Mouse (Mus musculus) kidney, embryonic 15.5 days (tissue): ENCODE results near the gene Ylpm1. TPM values are rescaled to one million over a fixed set of nuclear protein-coding genes. Genes with fewer than 3 reads are reported as not detected.

Experiments used
- ATAC-seq: fragments of 200-750 bp; cut with Nextera tagmentation; replicated peaks from 2 replicates; pipeline ENCODE4 v1.8.0; 2017; ENCODE audit warnings: moderate TSS enrichment; ENCODE audit not compliant: low FRiP score
- H3K27ac ChIP-seq: fragments of 300-500 bp; sonication (generic); 2 replicates; pipeline ENCODE4 v1.5.1; 2015; ENCODE audit warnings: mild to moderate bottlenecking, inconsistent platforms
- H3K27me3 ChIP-seq: fragments of 300-500 bp; sonication (generic); 2 replicates; pipeline ENCODE4 v1.6.1; 2015; ENCODE audit warnings: inconsistent platforms
- H3K36me3 ChIP-seq: fragments of 300-500 bp; sonication (generic); 2 replicates; pipeline ENCODE4 v1.6.1; 2015; ENCODE audit warnings: inconsistent platforms
- H3K4me1 ChIP-seq: fragments of 300-500 bp; sonication (generic); 2 replicates; pipeline ENCODE4 v1.6.1; 2015; ENCODE audit warnings: inconsistent platforms
- H3K4me2 ChIP-seq: fragments of 300-500 bp; sonication (generic); 2 replicates; pipeline ENCODE4 v1.6.1; 2015; ENCODE audit warnings: moderate library complexity, mild to moderate bottlenecking, inconsistent platforms
- H3K4me3 ChIP-seq: fragments of 300-500 bp; sonication (generic); replicated peaks from 2 replicates; pipeline ENCODE4 v1.5.1; 2015; ENCODE audit warnings: mild to moderate bottlenecking, inconsistent platforms
- H3K9ac ChIP-seq: fragments of 300-500 bp; sonication (generic); 2 replicates; pipeline ENCODE4 v1.6.1; 2015; ENCODE audit warnings: mild to moderate bottlenecking, inconsistent platforms
- H3K9me3 ChIP-seq: fragments of 300-500 bp; sonication (generic); replicated peaks from 2 replicates; pipeline ENCODE4 v1.6.1; 2016; ENCODE audit warnings: inconsistent platforms
- WGBS: fragments of 180-500 bp; shearing (Covaris S2); methylation state at CpG from one replicate; pipeline ENCODE4 v1.1.7; 2015; ENCODE audit warnings: mixed read lengths; 5-methylcytosine and 5-hydroxymethylcytosine counted together
- polyA plus RNA-seq: library from polyadenylated mRNA; unstranded; fragments of >200 nt; fragmentation: Nextera tagmentation; extraction: Ambion mirVana; gene quantifications from 2 replicates; pipeline ENCODE4 v1.2.1, GENCODE M21; 2015

The Ylpm1 gene
- polyA plus RNA-seq, 1 experiment from 2014 or later, result 29.9 TPM

- no peak for ATAC-seq
- H3K27ac ChIP-seq, result no peak overlapping the region
- H3K4me3 ChIP-seq, result no peak overlapping the region
- H3K4me1 ChIP-seq, result no peaks in the 10 kb centered on the region
- WGBS, result 87% methylated on average over 1 of the region's 1 CpGs
- no peak overlapping the region for H3K4me2 ChIP-seq
- H3K36me3 ChIP-seq, result peaks cover 30% of the 10 kb centered on the region
- no peaks in the 10 kb centered on the region for H3K9me3 ChIP-seq
- no peaks in the 10 kb centered on the region for H3K27me3 ChIP-seq
- H3K9ac ChIP-seq, result no peak overlapping the region
Observed at GRCm38 (mm10) chr12:85022071-85022470, 25.9 kb downstream of the Ylpm1 start.

DNA sequence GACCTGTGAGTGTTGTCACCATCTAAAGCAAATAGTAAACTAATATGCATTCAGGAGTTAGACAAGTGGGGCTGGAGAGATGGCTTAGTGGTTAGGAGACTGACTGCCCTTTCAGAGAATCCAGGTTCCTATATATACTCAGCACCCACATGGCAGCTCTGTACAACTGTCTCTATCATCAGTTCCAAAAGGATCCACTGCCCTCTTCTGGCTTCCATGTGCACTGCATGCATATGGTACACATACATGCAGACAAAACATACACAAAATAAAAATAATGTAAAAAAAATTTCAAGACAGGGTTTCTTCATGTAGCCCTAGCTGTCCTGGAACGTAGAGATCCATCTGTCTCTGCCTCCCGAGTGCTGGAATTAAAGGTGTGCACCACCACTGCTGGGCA lies 36.6 kb downstream of the Ylpm1 start:
- H3K4me2 ChIP-seq, result no peak overlapping the region
- H3K36me3 ChIP-seq, result peaks cover 69% of the 10 kb centered on the region
- no peaks in the 10 kb centered on the region for H3K27me3 ChIP-seq
- no peak overlapping the region for H3K27ac ChIP-seq
- no peaks in the 10 kb centered on the region for H3K9me3 ChIP-seq
- H3K9ac ChIP-seq, result no peak overlapping the region
- ATAC-seq, result no peak
- H3K4me3 ChIP-seq, result no peak overlapping the region
- H3K4me1 ChIP-seq, result no peaks in the 10 kb centered on the region
- WGBS, result 94% methylated on average over 2 of the region's 2 CpGs

DNA sequence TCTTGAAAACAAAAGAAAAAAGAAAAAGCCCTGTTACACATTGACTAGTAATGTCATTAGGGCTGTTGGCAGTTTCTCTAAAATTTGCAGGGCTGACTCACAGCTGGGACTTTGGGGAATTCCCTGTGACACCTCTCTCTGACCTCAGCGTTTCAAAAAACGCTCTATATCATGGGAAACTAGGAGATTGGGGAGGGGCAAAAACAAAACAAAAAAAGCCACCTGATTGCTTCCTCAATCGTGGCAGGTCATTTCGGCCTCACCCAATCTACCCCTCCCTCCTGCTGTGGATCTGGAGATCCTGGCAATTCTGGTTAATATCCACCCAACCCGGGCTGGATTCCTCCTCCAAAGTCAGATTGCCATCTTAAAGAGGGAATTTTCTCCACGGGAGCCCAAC lies 55.1 kb downstream of the Ylpm1 start:
- no peak for ATAC-seq
- H3K4me2 ChIP-seq, result no peak overlapping the region
- peak overlapping the region; percentile 54; the same call in 1 of the 2 replicates for H3K27ac ChIP-seq
- no peak overlapping the region for H3K9ac ChIP-seq
- H3K4me3 ChIP-seq, result no peak overlapping the region
- H3K4me1 ChIP-seq, result 0 out of 2 replicates have a peak, but pooled peaks cover 4% of the 10 kb centered on the region
- peaks cover 74% of the 10 kb centered on the region for H3K36me3 ChIP-seq
- no peaks in the 10 kb centered on the region for H3K9me3 ChIP-seq
- no peaks in the 10 kb centered on the region for H3K27me3 ChIP-seq
- 49% methylated on average over 6 of the region's 6 CpGs for WGBS

GRCm38 (mm10) chr12:85071043-85071442 lies 74.9 kb downstream of the Ylpm1 start:
- H3K9ac ChIP-seq, result no peak overlapping the region
- no peak overlapping the region for H3K4me3 ChIP-seq
- H3K9me3 ChIP-seq, result no peaks in the 10 kb centered on the region
- no peak overlapping the region for H3K27ac ChIP-seq
- H3K27me3 ChIP-seq, result no peaks in the 10 kb centered on the region
- H3K36me3 ChIP-seq, result peaks cover 73% of the 10 kb centered on the region
- no peak overlapping the region for H3K4me2 ChIP-seq
- no peak for ATAC-seq
- no peaks in the 10 kb centered on the region for H3K4me1 ChIP-seq

DNA sequence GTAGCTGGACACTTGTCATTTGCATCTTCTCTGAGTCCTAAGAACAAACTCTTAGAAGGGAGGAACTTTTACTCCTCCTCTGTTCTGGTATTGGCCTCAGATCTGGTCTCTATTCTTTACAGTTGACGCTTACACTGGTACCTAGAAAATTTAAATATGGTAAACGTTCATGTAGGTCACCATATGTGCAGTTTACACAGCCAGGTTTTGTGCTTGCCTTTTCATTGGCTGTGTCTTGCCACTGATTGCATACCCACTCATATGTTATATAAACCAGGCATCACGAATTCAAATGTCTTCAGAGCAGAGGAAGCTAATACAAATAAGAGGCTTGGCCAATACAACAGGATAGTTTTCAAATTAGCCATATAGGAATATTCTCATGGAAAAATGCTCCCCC lies 81.0 kb downstream of the Ylpm1 start:
- H3K4me1 ChIP-seq, result no peaks in the 10 kb centered on the region
- H3K36me3 ChIP-seq, result peaks cover 32% of the 10 kb centered on the region
- no peak for ATAC-seq
- WGBS, result 91% methylated on average over 3 of the region's 3 CpGs
- no peak overlapping the region for H3K4me2 ChIP-seq
- no peaks in the 10 kb centered on the region for H3K27me3 ChIP-seq
- no peaks in the 10 kb centered on the region for H3K9me3 ChIP-seq
- no peak overlapping the region for H3K9ac ChIP-seq
- no peak overlapping the region for H3K4me3 ChIP-seq
- H3K27ac ChIP-seq, result no peak overlapping the region

GRCm38 (mm10) chr12:85084257-85084656 lies 88.1 kb downstream of the Ylpm1 start:
- Histone ChIP-seq H3K9me3 (no peaks in the 10 kb centered on the region), H3K27me3 (no peaks in the 10 kb centered on the region), H3K9ac (no peak overlapping the region), H3K36me3 (peaks cover 28% of the 10 kb centered on the region), H3K4me2 (no peak overlapping the region), H3K4me1 (no peaks in the 10 kb centered on the region), H3K4me3 (no peak overlapping the region), H3K27ac (no peak overlapping the region)
- no peak for ATAC-seq
- 85% methylated on average over 2 of the region's 2 CpGs for WGBS

- H3K27ac ChIP-seq, result no peak overlapping the region
Observed at GRCm38 (mm10) chr12:85084941-85085340, 88.8 kb downstream of the Ylpm1 start.

DNA sequence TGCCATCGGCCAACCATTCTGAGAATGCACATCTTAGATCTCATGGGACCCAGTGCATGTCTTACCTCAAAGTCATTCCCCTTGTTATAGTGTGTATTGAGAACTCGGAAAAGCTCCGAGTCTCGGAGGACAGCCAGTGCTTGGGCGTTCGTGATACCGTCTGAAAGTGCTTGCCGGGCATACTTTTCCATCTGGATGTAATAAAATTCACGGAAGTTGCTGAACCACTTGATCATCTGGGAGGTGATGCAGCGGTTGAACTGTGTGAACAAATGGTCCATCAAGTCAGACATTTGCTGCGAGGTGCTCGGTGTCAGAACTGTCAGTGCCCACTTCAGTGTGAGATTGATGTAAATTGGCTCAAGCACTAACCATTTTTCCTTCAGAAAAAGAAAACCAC lies 91.7 kb downstream of the Ylpm1 start:
- WGBS, result 63% methylated on average over 12 of the region's 12 CpGs
- H3K4me3 ChIP-seq, result no peak overlapping the region
- H3K27me3 ChIP-seq, result no peaks in the 10 kb centered on the region
- no peak overlapping the region for H3K4me2 ChIP-seq
- peaks cover 34% of the 10 kb centered on the region for H3K36me3 ChIP-seq
- H3K9ac ChIP-seq, result no peak overlapping the region
- H3K4me1 ChIP-seq, result no peaks in the 10 kb centered on the region
- no peak for ATAC-seq
- no peaks in the 10 kb centered on the region for H3K9me3 ChIP-seq
- H3K27ac ChIP-seq, result no peak overlapping the region

More at GRCm38 (mm10) chr12:85084941-85085340, 88.8 kb downstream of the Ylpm1 start:
- 89% methylated on average over 4 of the region's 4 CpGs for WGBS
- H3K4me1 ChIP-seq, result no peaks in the 10 kb centered on the region
- no peak for ATAC-seq
- H3K9me3 ChIP-seq, result no peaks in the 10 kb centered on the region
- peaks cover 33% of the 10 kb centered on the region for H3K36me3 ChIP-seq
- H3K4me3 ChIP-seq, result no peak overlapping the region
- no peak overlapping the region for H3K4me2 ChIP-seq
- H3K27me3 ChIP-seq, result no peaks in the 10 kb centered on the region
- H3K9ac ChIP-seq, result no peak overlapping the region

DNA sequence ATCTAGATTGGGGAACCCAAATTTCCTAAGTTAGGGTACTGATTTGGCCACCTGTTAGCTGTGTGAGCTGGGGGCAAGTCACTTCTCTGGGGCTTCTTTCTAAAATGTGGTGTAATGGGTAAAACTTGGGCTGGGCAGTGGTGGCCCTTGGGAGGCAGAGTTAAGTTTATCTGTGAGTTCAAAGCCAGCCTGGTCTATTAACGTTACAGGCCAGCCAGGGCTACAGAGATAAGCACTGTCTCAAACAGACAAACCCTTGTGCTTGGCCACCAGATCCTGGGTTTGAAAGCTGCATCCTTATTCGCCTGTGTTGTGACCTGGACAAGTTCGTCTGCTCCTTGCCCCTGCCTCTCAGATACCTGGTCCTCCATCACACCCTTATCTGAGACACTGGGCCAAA lies 95.1 kb downstream of the Ylpm1 start:
- no peak for ATAC-seq
- H3K27ac ChIP-seq, result no peak overlapping the region
- no peak overlapping the region for H3K4me3 ChIP-seq
- H3K4me1 ChIP-seq, result peaks cover 11% of the 10 kb centered on the region; the same call in 1 of the 2 replicates
- no peak overlapping the region for H3K9ac ChIP-seq
- H3K9me3 ChIP-seq, result no peaks in the 10 kb centered on the region
- WGBS, result 87% methylated on average over 3 of the region's 3 CpGs
- H3K27me3 ChIP-seq, result no peaks in the 10 kb centered on the region
- H3K4me2 ChIP-seq, result no peak overlapping the region
- H3K36me3 ChIP-seq, result peaks cover 34% of the 10 kb centered on the region

DNA sequence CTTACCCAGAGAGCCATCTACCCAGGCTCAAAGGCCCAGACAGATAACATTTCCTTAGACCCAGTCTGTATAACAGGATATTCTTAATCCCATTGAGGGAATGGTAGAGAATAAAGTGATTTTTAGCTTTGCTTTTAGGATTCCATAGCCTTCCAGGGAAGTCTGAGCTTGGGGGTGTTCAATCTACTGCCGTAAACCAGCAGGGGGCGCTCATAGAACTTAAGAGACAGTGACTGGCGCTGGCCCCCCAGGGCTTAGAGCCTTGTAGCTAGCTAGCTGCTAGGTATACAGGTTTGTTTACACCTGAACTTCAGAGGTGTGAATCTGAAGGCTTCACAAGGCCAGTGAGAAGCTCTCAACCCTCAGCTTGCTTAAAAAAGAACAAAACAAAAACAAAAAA lies 96.1 kb downstream of the Ylpm1 start:
- Histone ChIP-seq H3K9ac (no peak overlapping the region), H3K27ac (no peak overlapping the region), H3K27me3 (no peaks in the 10 kb centered on the region), H3K9me3 (no peaks in the 10 kb centered on the region), H3K4me1 (peaks cover 11% of the 10 kb centered on the region; the same call in 1 of the 2 replicates), H3K4me3 (no peak overlapping the region), H3K4me2 (no peak overlapping the region), H3K36me3 (peaks cover 27% of the 10 kb centered on the region)
- ATAC-seq, result no peak
- 9% methylated on average over 3 of the region's 3 CpGs for WGBS

DNA sequence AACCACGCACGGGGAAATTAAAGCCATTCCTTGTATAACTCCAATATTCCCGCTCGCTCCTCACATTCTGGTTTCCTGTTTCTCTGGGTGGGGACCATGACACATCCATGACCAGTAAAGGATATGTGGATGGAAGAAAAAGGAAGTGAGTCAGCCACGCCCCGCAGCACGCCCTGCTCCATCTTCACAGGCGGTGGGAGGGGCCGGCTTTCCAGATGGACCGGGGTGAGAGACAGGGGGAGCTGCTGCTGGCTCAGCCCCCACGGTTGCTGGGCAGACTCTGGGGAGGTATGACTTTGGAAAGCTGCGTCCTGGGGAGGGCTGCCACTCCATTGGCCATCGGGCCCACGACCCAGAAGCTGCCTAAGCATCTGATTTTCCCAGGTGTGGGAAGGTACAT lies 97.9 kb downstream of the Ylpm1 start:
- no peaks in the 10 kb centered on the region for H3K9me3 ChIP-seq
- peak overlapping the region; percentile 24 for H3K4me2 ChIP-seq
- no peak overlapping the region for H3K4me3 ChIP-seq
- no peak overlapping the region for H3K27ac ChIP-seq
- H3K9ac ChIP-seq, result no peak overlapping the region
- H3K36me3 ChIP-seq, result peaks cover 10% of the 10 kb centered on the region
- H3K4me1 ChIP-seq, result peaks cover 11% of the 10 kb centered on the region; the same call in 1 of the 2 replicates
- peak; percentile 59; the same call in 1 of the 2 replicates for ATAC-seq
- WGBS, result 28% methylated on average over 14 of the region's 14 CpGs
- no peaks in the 10 kb centered on the region for H3K27me3 ChIP-seq

GRCm38 (mm10) chr12:85094706-85095105 lies 98.6 kb downstream of the Ylpm1 start:
- no peaks in the 10 kb centered on the region for H3K27me3 ChIP-seq
- no peak overlapping the region for H3K4me3 ChIP-seq
- peak overlapping the region; percentile 11; the same call in 1 of the 2 replicates for H3K27ac ChIP-seq
- H3K4me2 ChIP-seq, result no peak overlapping the region
- no peak overlapping the region for H3K9ac ChIP-seq
- ATAC-seq, result no peak
- WGBS, result 70% methylated on average over 10 of the region's 10 CpGs
- no peaks in the 10 kb centered on the region for H3K9me3 ChIP-seq
- peaks cover 11% of the 10 kb centered on the region; the same call in 1 of the 2 replicates for H3K4me1 ChIP-seq
- peaks cover 3% of the 10 kb centered on the region; the same call in 1 of the 2 replicates for H3K36me3 ChIP-seq

GRCm38 (mm10) chr12:85095146-85095545 lies 99.0 kb downstream of the Ylpm1 start:
- H3K4me2 ChIP-seq, result no peak overlapping the region
- no peaks in the 10 kb centered on the region for H3K36me3 ChIP-seq
- 85% methylated on average over 11 of the region's 11 CpGs for WGBS
- ATAC-seq, result no peak
- no peak overlapping the region for H3K4me3 ChIP-seq
- peaks cover 11% of the 10 kb centered on the region; the same call in 1 of the 2 replicates for H3K4me1 ChIP-seq
- H3K27me3 ChIP-seq, result no peaks in the 10 kb centered on the region
- no peak overlapping the region for H3K27ac ChIP-seq
- no peak overlapping the region for H3K9ac ChIP-seq
- no peaks in the 10 kb centered on the region for H3K9me3 ChIP-seq
